Mouse (Mus musculus) layer of hippocampus, adult 2 months (tissue): ENCODE measurements around the gene Tom1l2. TPM values are rescaled to one million over a fixed set of nuclear protein-coding genes. Genes with fewer than 3 reads are reported as not detected.

Experiments
- DNase-seq, 2 experiments: peaks; one replicate each; pipeline ENCODE4 v3.0.0; 2022; ENCODE audit warnings: low spot score in 2 of 2
- H3K27ac ChIP-seq: fragments of 200-600 bp; 2 replicates; pipeline ENCODE4 v1.8.1; 2022
- H3K4me3 ChIP-seq: fragments of 200-600 bp; 2 replicates; pipeline ENCODE4 v1.8.1; 2022; ENCODE audit warnings: mild to moderate bottlenecking
- CTCF ChIP-seq: fragments of 200-600 bp; conservative IDR thresholded peaks from 2 replicates; pipeline ENCODE4 v1.8.1; 2022; ENCODE audit warnings: antibody characterized with exemption, mild to moderate bottlenecking, moderate library complexity
- total RNA-seq, 2 experiments: library from RNA; stranded (reverse); gene quantifications; 2 replicates each; pipeline ENCODE4 v1.2.3; 2021

Tom1l2 gene
- total RNA-seq, 2 experiments from 2014 or later = 180 to 189 TPM

DNA sequence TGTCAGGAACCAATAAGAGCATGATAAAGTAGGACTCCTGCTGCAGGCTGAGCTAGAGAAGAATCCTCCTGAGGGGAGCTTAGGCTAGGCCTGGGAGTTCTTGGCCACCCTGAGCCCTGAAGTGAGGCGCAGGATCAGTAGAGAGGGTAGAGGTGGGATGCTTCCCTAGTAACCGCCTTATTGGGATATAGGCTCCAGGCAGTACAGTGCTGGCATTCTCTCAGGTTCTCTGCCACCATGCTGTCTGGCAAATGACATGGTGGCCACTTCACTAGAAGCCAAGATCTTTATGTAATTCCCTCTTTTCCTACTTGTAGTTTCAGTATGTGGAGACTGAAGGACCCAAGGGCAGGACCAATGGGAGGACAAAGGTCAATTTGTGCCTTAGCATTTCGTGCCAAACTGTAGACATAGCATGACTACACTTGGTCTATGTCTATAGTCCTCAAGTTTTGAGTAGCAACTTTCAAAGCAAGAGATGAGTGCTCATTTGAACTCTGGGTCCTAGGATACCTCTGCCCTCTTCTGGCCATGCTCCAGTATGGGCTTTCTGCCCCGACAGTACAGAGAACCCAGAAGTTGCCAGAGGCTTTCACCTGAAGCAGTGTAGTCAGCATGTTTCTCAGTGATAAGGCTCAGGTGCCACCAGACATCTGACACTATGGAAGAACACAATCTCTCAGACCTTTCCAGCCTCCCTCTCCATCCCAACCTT is 87.3 kb downstream of the Tom1l2 start:
- peak overlapping the region; percentile 36; the same call in 1 of the 2 replicates for H3K27ac ChIP-seq
- no peak overlapping the region for H3K4me3 ChIP-seq
- 0 out of 2 replicates have a peak, but pooled peaks have one; percentile 6 for TF ChIP-seq CTCF
- no peak for DNase-seq

DNA sequence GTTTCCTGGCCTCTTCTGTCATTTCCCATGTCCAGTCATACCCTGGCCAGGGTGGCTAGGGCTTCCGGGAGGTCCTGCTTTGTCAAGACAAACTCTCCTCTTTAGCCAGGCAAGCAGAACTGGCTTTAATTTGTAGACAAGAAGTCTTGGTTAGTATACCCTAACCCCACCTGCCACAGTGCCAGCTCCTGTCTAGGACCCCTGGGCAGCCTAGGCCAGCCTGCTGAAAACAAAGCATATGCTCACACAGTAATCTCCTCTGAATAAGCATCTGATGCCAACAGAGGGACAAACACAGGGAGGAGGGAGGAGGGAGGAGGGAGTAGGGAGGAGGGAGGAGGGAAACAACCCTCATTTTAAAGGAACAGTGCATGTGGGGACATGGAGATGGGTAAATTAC is 88.1 kb downstream of the Tom1l2 start:
- DNase-seq = no peak
- Histone ChIP-seq H3K4me3 (no peak overlapping the region), H3K27ac (peak overlapping the region; percentile 70)
- no peak for TF ChIP-seq CTCF

DNA sequence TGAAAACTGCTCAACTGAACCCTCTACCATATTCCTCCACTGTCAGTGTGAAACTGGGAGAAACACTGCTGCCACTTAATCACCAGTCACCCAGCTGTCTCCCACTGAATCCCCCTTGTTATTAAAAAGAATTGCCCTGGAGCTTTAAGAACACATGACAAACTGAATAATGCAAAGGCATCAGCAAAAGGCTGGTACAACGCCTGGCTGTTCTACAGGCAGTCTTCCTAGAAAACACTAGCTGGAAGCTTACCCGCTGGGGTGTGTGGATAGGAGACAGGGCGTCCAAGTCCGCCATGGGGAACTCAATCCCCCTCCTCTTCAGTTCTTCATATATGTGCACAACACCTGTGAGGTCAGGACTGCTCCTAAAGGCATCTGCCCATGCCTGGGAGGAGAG is 90.3 kb downstream of the Tom1l2 start:
- Histone ChIP-seq H3K27ac (peak overlapping the region; percentile 71), H3K4me3 (no peak overlapping the region)
- no peak for DNase-seq
- no peak for TF ChIP-seq CTCF

DNA sequence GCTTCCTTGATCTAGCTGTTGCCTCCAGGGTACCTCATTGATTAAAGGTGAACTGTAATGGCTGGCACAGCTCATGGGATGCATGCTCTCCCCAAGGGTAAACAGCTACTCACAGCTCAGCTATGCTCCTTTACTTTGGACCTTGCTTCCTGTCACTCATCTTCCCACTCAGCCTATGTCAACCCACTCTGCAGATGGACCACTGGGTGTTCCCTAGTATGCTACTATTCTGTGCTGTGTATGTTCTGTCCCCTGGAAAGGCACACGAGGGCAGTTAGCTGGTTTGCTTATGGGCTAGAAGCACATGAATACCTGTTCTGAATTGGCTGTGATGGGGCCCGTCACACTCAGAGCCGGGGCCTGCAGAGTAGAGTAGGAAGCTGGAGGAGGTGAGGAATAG is 92.0 kb downstream of the Tom1l2 start:
- Histone ChIP-seq H3K27ac (peak overlapping the region; percentile 71), H3K4me3 (no peak overlapping the region)
- no peak for TF ChIP-seq CTCF
- no peak for DNase-seq

DNA sequence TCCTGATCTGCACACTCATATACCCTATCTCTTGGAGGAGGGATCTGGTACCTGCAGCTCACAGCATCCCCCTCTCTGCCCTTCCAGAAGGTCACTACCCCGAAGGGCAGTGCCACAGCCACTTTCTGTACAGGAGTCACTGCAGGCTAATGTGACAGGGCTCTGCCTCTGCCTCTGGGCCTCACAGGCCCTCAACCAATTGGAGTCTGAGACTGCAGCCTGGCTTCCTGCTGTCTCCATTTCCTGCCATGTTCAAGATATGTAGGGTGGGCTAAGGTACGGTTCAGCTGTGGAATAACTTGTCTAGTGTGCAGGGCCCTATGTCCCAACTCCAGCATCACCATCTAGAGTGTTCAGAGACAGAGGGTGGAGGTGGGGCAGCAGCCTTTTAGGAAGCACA is 95.0 kb downstream of the Tom1l2 start:
- H3K27ac ChIP-seq = peak overlapping the region; percentile 82
- H3K4me3 ChIP-seq = no peak overlapping the region
- TF ChIP-seq CTCF = no peak
- DNase-seq = no peak

DNA sequence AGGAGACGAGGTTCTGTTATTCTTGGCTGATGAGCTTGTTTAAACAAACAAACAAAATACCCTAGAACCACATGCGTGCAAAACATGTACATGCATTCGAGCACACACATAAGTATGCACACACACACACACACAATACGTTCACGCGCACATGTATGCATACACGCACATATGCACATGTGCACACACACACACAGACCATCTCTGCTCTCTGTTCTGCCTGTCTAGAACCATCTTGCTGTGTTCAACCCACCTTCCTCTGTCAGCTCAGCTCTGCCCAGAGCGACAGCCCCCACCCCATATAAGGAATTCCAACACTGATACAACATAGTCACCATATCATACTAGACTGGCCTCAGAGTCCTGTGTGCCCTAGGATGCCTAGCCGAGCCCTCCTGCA is 96.0 kb downstream of the Tom1l2 start:
- no peak for TF ChIP-seq CTCF
- H3K27ac ChIP-seq = peak overlapping the region; percentile 82
- no peak for DNase-seq
- H3K4me3 ChIP-seq = no peak overlapping the region

DNA sequence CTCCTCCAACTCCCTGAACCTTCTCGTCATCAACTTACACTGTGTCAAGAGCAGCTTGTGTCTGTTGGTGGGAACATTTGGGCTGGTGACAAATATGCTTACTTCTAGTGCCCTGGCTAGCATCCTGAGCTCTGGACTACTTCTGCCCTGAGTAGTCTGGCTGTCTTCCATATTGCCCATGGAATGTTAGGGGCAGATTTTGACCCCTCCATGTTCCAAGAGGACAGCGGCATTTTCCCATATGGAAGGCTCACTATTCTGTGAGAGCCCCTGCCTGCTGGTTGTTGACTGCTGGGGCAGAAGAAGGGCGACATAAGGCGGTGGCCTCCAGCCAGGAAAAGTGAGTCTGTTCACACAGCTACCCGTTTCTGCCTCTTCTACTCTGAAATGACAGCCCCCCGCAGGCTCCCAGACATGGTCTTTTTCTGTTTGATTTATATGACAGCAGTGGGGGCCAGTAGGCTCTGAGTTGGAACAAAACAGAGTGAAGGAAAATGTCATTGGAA is 96.5 kb downstream of the Tom1l2 start:
- Histone ChIP-seq H3K27ac (peak overlapping the region; percentile 82), H3K4me3 (no peak overlapping the region)
- no peak for TF ChIP-seq CTCF
- DNase-seq = peak; percentile 70 to 72

DNA sequence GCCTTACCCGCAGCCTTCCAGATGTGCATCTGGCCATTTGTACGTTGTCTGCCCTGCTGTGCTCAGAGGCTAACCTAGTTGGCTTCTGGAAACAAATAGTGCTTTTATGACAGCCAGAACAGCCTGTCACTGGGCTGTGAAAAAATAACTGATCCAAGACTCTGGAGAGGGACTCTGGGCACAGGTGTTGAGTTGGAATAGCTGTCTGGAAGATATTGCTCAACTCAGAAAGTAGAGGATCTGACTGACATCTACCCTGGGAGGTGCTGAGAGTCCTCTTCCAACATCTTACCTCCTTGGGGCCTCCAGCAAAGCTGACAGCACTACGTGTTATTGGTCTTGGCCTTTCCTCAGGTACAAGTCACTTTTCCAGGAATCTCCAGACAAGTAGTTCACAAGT is 97.1 kb downstream of the Tom1l2 start:
- H3K4me3 ChIP-seq = no peak overlapping the region
- peak overlapping the region; percentile 82 for H3K27ac ChIP-seq
- TF ChIP-seq CTCF = no peak
- no peak for DNase-seq

DNA sequence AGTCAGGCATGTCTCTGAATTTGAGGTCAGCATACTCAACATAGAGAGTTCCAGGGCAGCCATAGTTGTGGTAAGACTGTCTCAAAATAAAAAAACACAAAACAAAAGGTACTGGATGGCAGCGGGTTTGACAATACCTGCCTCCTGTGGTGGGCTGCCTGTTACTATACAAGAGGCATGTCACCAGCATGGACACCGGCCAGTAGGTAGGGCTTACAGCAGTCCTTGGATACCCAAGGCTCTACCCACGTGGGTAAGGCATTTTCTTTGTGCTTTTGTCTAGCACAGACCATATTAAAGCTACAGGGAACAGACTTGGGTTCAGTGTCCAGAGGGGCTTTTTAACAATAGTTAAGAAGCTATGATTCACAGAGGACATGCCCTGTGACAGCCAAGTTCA is 97.5 kb downstream of the Tom1l2 start:
- no peak overlapping the region for H3K4me3 ChIP-seq
- no peak for TF ChIP-seq CTCF
- DNase-seq = no peak
- H3K27ac ChIP-seq = peak overlapping the region; percentile 82

DNA sequence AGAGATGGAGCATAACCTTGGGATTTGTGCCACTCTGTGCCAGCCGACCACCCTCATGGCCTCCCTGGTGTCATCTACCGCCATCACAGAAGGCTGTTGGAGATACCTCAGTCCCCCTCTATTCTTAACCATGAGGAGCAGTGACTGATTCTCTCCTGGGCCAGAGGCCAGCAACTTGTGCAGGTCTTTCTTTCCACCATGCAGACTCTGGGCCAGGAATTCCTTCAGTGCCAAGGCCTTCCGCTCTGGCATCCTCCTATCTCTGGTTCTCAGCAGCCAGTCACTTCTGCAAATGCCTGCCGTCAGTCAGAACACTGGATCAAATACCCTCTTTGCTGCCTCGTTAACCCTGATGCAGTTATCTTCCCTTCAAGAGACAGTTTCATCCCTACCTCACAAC is 98.4 kb downstream of the Tom1l2 start:
- DNase-seq = no peak
- Histone ChIP-seq H3K27ac (peak overlapping the region; percentile 47; the same call in 1 of the 2 replicates), H3K4me3 (no peak overlapping the region)
- TF ChIP-seq CTCF = no peak

DNA sequence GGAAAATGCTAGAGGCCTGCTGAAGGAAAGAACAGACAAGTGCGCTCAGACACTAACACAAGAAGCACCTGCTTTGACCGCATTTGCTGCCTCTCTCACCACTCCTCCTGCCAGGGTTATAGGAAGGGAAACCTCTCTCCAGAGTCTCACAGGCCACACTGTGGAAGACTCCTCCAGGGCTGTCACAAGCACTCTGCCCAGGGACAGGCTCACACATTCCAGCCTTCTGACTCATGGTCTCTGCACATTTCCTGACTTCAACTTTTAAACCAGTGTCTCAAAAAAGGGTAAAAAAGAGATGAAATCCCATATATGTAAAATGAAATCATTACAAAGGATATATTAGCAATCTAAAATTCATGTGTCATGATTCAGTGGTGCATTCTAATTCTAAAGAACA is 99.2 kb downstream of the Tom1l2 start:
- no peak overlapping the region for H3K4me3 ChIP-seq
- no peak for TF ChIP-seq CTCF
- no peak for DNase-seq
- peak overlapping the region; percentile 56; the same call in 1 of the 2 replicates for H3K27ac ChIP-seq

DNA sequence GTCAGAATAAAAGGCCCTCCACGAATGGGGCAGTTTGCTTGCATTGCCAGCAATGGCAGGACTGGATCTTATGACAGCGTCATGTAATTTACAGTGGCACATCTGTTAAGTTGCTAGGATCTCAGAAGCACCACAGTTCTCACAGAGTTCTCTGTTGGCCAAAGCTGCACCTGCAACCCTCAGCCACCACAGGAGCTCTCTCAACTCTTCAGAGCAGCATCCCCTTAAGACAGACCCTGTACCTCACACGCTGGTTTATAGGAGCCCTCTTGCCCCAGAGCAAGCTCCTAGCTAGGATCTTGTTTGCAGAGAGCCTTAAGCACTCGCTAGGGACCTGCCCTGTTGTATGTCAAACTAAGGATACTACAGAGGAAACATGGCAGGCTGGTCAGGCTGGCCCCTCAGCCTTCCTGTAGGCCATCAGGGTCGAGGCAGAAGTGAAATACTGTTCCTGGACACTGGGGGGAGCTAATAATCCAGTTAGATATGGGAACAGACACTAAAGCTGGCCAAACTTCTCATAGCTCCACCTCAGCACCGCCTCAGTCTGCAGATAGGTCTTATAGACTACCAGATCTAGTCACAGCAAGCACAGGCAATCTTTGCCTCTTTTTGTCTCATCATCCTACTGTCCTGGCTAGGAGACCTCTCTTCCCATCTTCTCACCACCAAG is 101.6 kb downstream of the Tom1l2 start:
- TF ChIP-seq CTCF = peak; percentile 82
- peak in 1 of 2 experiments; percentile 56 for DNase-seq
- Histone ChIP-seq H3K4me3 (no peak overlapping the region), H3K27ac (peak overlapping the region; percentile 54)

DNA sequence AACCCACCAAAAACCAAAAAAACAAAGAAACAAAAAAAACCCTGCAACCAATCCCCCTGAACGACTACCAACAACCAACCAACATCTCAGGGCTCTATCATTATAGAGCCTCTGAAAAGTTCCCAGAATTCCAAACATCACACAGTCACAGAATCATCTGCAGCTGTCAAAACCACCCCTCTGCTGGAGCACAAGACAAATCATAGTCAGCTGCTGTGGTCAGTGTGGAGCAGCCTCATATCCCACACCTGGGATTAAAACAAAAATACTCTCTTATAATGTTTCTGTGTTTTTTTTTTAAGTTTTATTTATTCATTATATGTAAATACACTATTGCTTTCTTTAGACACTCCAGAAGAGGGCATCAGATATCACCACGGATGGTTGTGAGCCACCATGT is 102.8 kb downstream of the Tom1l2 start:
- H3K27ac ChIP-seq = no peak overlapping the region

More for the DNA sequence above, 102.8 kb downstream of the Tom1l2 start:
- no peak for DNase-seq
- no peak; the same call in 1 of the 2 replicates for TF ChIP-seq CTCF
- no peak overlapping the region for H3K4me3 ChIP-seq
